Mouse (Mus musculus): Measurements from ENCODE around the gene Adk. TPM values are rescaled to one million over a fixed set of nuclear protein-coding genes. Genes with fewer than 3 reads are reported as not detected.

Adk gene
- total RNA-seq, 2 experiments from 2014 or later = 122 to 168 TPM

GRCm38 (mm10) chr14:21308349-21308936 lies 256.1 kb downstream of the Adk start:
- ATAC-seq (replicated peaks; ENCODE audit: low FRiP score, low TSS enrichment, poor library complexity, severe bottlenecking) = no peak

GRCm38 (mm10) chr14:21310530-21310929 lies 258.2 kb downstream of the Adk start:
- no peak for ATAC-seq (replicated peaks; ENCODE audit: low FRiP score, low TSS enrichment, poor library complexity, severe bottlenecking)

DNA sequence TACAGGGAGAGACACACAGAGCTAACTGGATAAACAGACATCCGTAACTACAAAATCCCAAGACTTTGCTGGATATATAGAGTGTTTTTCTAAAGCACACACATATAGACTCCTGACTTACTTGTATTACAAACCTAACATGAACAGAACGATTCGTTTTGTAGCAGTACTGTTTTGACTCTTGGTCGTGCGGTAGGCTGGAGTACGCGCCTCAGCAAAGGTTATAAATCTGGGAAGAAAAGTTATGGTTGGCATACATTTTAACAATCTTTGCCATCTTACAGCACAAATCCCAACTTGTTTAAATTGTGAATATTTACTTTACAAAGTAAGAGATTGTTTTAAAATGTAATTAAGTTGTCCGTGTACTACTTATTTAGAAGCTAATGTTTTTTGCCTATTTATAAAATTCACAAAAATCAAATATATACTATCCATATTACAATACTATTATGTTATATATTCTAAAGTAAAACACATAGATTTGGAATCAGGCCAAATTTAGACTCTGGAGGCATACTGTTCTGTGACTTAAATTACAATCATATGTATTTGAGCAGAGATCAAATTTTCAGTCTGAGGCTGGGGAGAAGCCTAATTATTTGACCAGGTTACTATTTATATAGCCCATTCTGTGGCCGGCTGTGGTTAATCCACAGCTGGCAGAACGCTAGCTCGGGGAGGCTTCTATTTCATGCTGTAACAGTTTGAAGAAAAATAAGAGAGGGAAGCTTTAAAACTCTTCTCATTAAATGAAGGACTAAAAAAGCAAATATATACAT lies 261.4 kb downstream of the Adk start:
- ATAC-seq (replicated peaks; ENCODE audit: low FRiP score, low TSS enrichment, poor library complexity, severe bottlenecking) = no peak

- no peak for ATAC-seq (replicated peaks; ENCODE audit: low FRiP score, low TSS enrichment, poor library complexity, severe bottlenecking)
These were observed 262.1 kb downstream of the Adk start for GRCm38 (mm10) chr14:21314466-21314865.

DNA sequence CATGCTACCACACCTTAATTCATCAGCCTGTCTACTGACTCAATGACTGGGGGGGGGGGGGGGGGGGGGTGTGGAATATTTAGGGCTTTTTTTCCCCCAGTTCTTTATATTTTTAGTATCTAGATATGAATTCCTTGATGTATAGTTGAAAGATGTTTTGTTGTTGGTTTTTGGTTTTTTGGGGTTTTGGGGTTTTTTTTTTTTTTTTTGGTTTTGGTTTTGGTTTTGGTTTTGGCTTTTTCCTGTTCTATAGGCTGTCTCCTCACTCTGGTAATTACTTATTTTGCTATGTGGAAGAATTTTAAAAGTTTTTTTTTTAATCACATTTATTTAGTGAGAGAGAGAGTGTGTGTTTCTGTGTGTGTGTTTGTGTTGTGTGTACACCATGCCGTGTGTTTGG lies 282.5 kb downstream of the Adk start:
- ATAC-seq (replicated peaks; ENCODE audit: low FRiP score, low TSS enrichment, poor library complexity, severe bottlenecking) = no peak

GRCm38 (mm10) chr14:21335691-21336314 lies 283.4 kb downstream of the Adk start:
- no peak for ATAC-seq (replicated peaks; ENCODE audit: low FRiP score, low TSS enrichment, poor library complexity, severe bottlenecking)

GRCm38 (mm10) chr14:21337948-21338347 lies 285.6 kb downstream of the Adk start:
- no peak for ATAC-seq (replicated peaks; ENCODE audit: low FRiP score, low TSS enrichment, poor library complexity, severe bottlenecking)

DNA sequence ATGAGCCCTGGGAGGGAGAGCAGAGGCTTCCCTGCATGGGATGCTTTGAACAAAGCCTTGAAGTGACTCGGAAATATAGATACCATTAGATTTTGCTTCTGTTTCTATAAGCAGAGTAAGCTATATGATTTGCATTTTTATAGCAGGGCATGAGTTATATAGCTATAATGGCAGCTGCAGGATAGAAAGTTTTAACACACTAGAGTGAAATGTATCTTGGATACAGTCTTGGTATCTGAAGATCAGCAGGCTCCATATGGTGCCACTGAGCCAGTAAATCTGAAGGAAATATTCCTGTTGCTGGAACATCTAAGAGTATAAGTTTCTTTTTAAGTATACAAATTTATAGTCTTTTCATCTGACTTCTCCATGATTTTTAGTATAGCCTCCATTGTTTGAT lies 288.8 kb downstream of the Adk start:
- no peak for ATAC-seq (replicated peaks; ENCODE audit: low FRiP score, low TSS enrichment, poor library complexity, severe bottlenecking)

DNA sequence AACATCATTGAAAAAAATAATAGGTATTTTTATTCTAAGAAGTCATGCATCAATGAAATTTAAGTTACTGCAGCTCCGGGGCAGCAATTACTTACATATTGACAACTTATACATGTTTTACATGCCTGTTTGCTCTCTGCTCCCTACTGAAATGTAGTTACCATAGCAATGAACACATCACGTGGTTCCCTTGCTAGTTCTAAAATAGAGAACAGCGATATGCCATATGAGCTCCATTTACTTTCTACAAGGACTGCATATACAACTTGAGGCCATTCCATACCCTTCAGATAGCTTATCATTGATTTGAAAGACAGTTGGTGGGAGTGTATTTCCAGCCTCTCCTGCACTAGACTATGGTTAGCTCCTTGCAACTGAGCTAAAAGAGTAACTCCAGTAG lies 290.6 kb downstream of the Adk start:
- ATAC-seq (replicated peaks; ENCODE audit: low FRiP score, low TSS enrichment, poor library complexity, severe bottlenecking) = no peak

DNA sequence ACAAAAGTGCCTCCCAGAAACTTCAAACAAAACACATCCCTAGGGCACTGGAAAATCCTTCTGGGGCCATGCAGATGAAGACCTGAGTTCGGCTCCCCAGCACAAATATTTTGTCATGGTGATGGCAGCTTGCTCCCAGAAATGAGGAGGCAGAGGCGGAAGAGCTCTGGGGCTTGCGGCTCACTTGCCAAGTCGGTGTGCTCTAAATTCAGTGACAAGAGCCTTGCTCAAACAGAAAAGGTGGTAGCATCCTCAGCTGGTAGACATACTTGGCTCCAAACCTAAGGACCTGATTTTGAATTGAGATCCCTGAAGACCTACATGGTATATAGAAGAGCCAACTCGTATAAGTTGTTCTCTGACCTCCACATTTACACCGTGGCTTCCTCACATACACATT lies 292.5 kb downstream of the Adk start:
- no peak for ATAC-seq (replicated peaks; ENCODE audit: low FRiP score, low TSS enrichment, poor library complexity, severe bottlenecking)

GRCm38 (mm10) chr14:21348611-21349260 lies 296.4 kb downstream of the Adk start:
- ATAC-seq (replicated peaks; ENCODE audit: low FRiP score, low TSS enrichment, poor library complexity, severe bottlenecking) = no peak

GRCm38 (mm10) chr14:21351646-21352045 lies 299.3 kb downstream of the Adk start:
- ATAC-seq (replicated peaks; ENCODE audit: low FRiP score, low TSS enrichment, poor library complexity, severe bottlenecking) = no peak

DNA sequence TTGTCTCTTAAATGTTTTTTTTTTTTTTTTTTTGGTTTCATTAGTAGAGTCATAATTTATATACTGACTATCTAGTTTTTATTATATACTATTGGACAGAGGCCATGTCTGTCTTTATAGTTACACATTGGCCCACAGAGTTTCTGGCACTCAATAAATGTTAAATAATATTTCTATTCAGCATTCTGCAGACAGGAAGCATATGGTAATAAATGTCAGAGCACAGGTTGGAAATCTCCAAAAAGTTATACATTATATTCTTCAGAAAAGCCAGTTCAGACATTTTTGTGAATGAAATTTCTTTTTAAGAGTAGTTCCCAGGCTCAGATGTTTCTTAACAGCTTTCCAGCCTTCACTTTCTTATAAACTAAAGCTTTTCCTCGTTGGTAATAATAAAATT lies 303.9 kb downstream of the Adk start:
- ATAC-seq (replicated peaks; ENCODE audit: low FRiP score, low TSS enrichment, poor library complexity, severe bottlenecking) = no peak

DNA sequence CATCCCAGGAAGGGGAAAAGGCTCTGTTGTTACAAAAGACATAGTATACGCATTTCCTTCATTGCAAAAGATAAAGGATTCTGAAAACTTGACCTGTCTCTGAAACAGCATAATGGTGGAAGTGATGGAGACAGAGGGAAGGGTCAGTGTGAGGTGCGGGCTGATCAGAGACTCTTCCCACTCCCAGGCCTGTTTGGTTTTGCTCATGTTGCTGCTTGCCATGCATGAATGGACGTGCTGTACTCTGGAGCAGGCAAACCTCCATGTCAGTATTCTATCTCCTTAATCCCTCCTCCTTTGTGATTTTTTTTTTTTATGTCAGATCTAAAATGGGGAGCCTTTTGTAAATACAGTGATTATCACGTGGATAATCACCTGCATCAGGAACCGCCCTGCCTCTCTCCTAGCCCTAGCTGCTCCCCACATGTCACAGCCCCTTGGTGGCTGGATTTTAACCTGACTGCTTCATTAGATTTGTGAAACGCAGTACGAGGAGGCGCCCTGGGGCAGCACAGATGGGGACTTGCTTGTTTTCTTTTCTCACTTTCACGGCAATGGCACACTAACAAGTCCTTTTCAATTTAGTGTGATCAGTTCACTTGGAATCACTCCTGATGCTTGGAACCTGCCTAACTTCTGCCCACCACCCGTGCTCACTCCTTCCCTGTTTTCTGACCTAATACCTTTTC lies 307.0 kb downstream of the Adk start:
- no peak for ATAC-seq (replicated peaks; ENCODE audit: low FRiP score, low TSS enrichment, poor library complexity, severe bottlenecking)

GRCm38 (mm10) chr14:21359896-21360525 lies 307.6 kb downstream of the Adk start:
- no peak for ATAC-seq (replicated peaks; ENCODE audit: low FRiP score, low TSS enrichment, poor library complexity, severe bottlenecking)

DNA sequence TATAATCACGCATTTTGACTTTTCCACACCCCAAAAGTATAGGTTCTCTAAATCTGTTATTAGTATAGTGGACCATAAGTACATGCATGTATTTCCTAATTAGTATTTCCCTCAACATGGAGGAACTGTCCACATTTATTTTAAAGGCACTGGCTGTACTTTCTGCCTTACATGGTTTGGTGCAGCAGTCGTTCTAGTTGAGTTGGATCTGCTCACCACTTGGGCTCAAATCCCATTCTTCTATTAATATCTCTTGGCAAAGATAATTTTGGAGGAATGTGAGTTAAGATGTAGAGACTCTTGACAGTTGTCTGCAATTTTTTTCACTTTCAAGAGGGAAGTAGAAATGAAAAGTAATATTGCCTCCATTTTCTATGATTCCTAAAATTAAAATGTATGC lies 314.7 kb downstream of the Adk start:
- ATAC-seq (replicated peaks; ENCODE audit: low FRiP score, low TSS enrichment, poor library complexity, severe bottlenecking) = no peak

GRCm38 (mm10) chr14:21368622-21369021 lies 316.2 kb downstream of the Adk start:
- no peak for ATAC-seq (replicated peaks; ENCODE audit: low FRiP score, low TSS enrichment, poor library complexity, severe bottlenecking)

DNA sequence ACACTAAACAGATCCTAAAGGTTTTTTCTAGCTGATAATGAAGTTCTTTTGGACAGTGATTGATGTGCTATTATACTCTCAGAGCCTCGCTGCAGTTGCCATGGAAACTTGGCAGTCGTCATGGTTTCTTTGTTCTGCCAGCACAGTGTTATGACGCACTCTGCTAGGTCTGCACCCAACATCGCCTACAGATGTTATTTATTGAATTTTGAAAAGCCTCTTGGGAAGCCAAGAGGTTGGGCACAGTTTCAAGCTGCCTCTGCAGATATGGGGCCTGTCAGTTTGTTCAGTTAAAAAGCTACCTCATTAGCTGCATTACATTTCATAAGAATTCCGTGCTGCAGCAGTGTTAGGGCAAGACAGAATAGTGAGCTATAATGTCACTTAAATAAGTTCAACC lies 316.8 kb downstream of the Adk start:
- ATAC-seq (replicated peaks; ENCODE audit: low FRiP score, low TSS enrichment, poor library complexity, severe bottlenecking) = peak; percentile 61

- no peak for ATAC-seq (replicated peaks; ENCODE audit: low FRiP score, low TSS enrichment, poor library complexity, severe bottlenecking)
These were observed 319.6 kb downstream of the Adk start for GRCm38 (mm10) chr14:21371946-21372345.
